26 mouse cellular contexts compared by ENCODE assay signal in genomic region chr4:59287103-59287502, GRCm38 (mm10).
DNase-seq lines count a peak whose midpoint lies in the region; ATAC-seq and TF ChIP-seq lines count a peak whose summit lies in the region.
"Had no signal": no experiment of that assay in that cellular context is flagged by ENCODE, and none has a peak within 500 bp of the region (broad histone marks: within the 10 kb centered on the region; RNA-seq: fewer than 3 reads in every experiment).

No protein-coding gene starts in this region.

- no peak for TF ChIP-seq POLR2A in spleen, adult 2 months (IDR thresholded peaks at IDR 0.05; ENCODE audit: low read depth, low read length)

- no peak for TF ChIP-seq CTCF in spleen, adult 2 months (IDR thresholded peaks at IDR 0.05; ENCODE audit: extremely low read depth, insufficient read depth, insufficient read length, insufficient replicate concordance)

- H3K4me2 ChIP-seq in hindbrain, embryonic 11.5 days (replicated peaks; ENCODE audit: low read depth, low read length), result no peak overlapping the region
- H3K4me2 ChIP-seq: heart, embryonic 15.5 days; hindbrain, embryonic 12.5 days; limb, embryonic 15.5 days; lung, embryonic 14.5 days; midbrain, embryonic 11.5 days; neural tube, embryonic 12.5 days had no signal

- peak overlapping the region; percentile 88 for H3K27ac ChIP-seq in spleen, adult 2 months (ENCODE audit: insufficient read depth, low read length)
- no peak overlapping the region for H3K27ac ChIP-seq in hindbrain, embryonic 11.5 days (ENCODE audit: low read depth, low read length)
- H3K27ac ChIP-seq: heart, embryonic 15.5 days; hindbrain, embryonic 12.5 days; hindbrain, postnatal 0 days; limb, embryonic 10.5 days; limb, embryonic 15.5 days; liver, embryonic 14.5 days; neural tube, embryonic 12.5 days had no signal

- no peak overlapping the region for H3K9ac ChIP-seq in hindbrain, embryonic 11.5 days (ENCODE audit: low read depth, low read length)
- H3K9ac ChIP-seq: heart, embryonic 15.5 days; hindbrain, embryonic 12.5 days; limb, embryonic 15.5 days; liver, embryonic 14.5 days; lung, embryonic 14.5 days; neural tube, embryonic 12.5 days had no signal

- DNase-seq in spleen, adult 2 months (ENCODE audit: low read depth in 1 of 2, low spot score in 2 of 2), result peak in 1 of 2 experiments; percentile 51
- no peak for DNase-seq in spleen, adult 12 weeks (ENCODE audit: low spot score)
- DNase-seq in splenic B cell, adult 2 months (ENCODE audit: low read depth, low spot score), result peak; percentile 75
- DNase-seq in hindbrain, embryonic 11.5 days (ENCODE audit: low spot score), result no peak
- no peak for DNase-seq in gastrocnemius, adult 18-20 months (ENCODE audit: low spot score)
- DNase-seq in kidney, adult 11 months, result no peak
- DNase-seq: adrenal gland, adult 2 months; cerebellum, adult 9-10 months; cerebellum, postnatal 36 days; layer of hippocampus, adult 9-11 months; thymus, postnatal 14 days had no signal

- H3K36me3 ChIP-seq in spleen, adult 2 months (ENCODE audit: control insufficient read depth, insufficient read depth, low read length), result no peaks in the 10 kb centered on the region
- peaks cover 2% of the 10 kb centered on the region; the same call in 1 of the 2 replicates for H3K36me3 ChIP-seq in splenic B cell, adult 2 months (ENCODE audit: control insufficient read depth, insufficient read depth, low read length, poor library complexity, severe bottlenecking)
- no peaks in the 10 kb centered on the region for H3K36me3 ChIP-seq in hindbrain, embryonic 11.5 days (ENCODE audit: control insufficient read depth, insufficient read depth, low read length)
- H3K36me3 ChIP-seq: heart, embryonic 15.5 days; hindbrain, embryonic 12.5 days; limb, embryonic 10.5 days; limb, embryonic 15.5 days; neural tube, embryonic 12.5 days had no signal

- no peak overlapping the region for H3K4me3 ChIP-seq in spleen, adult 2 months (ENCODE audit: extremely low read depth, insufficient read depth, insufficient read length)
- H3K4me3 ChIP-seq in hindbrain, embryonic 11.5 days (ENCODE audit: low read depth, low read length), result no peak overlapping the region
- H3K4me3 ChIP-seq: erythroblast, embryonic 14.5 days; heart, embryonic 15.5 days; hindbrain, embryonic 12.5 days; limb, embryonic 10.5 days; limb, embryonic 15.5 days; neural tube, embryonic 12.5 days had no signal

- ATAC-seq in CD4-positive, CD25-positive, alpha-beta regulatory T cell, adult 4 months, result peak; percentile 68
- ATAC-seq in common myeloid progenitor, adult 5-6 weeks (replicated peaks; ENCODE audit: low read depth, poor library complexity, severe bottlenecking), result peak; percentile 30; the same call in 1 of the 2 replicates
- no peak for ATAC-seq in hindbrain, embryonic 11.5 days (ENCODE audit: low FRiP score)
- ATAC-seq: forebrain, embryonic 16.5 days; hindbrain, postnatal 0 days; intestine, postnatal 0 days; midbrain, embryonic 16.5 days had no signal

- WGBS in spleen, adult 2 months, result 7% methylated on average over 2 of the region's 2 CpGs
- 72% methylated on average over 2 of the region's 2 CpGs for WGBS in hindbrain, embryonic 11.5 days

- peaks cover 26% of the 10 kb centered on the region for H3K4me1 ChIP-seq in spleen, adult 2 months (ENCODE audit: control insufficient read depth, insufficient read depth, insufficient read length)
- H3K4me1 ChIP-seq in hindbrain, embryonic 11.5 days (replicated peaks; ENCODE audit: control insufficient read depth, insufficient read depth, low read length), result no peaks in the 10 kb centered on the region
- H3K4me1 ChIP-seq: hindbrain, embryonic 12.5 days; limb, embryonic 10.5 days; neural tube, embryonic 12.5 days had no signal

- no peaks in the 10 kb centered on the region for H3K27me3 ChIP-seq in spleen, adult 2 months (ENCODE audit: control insufficient read depth, insufficient read depth, low read length)
- H3K27me3 ChIP-seq in splenic B cell, adult 2 months (ENCODE audit: control insufficient read depth, insufficient read depth, low read length, poor library complexity, severe bottlenecking), result no peaks in the 10 kb centered on the region
- no peaks in the 10 kb centered on the region for H3K27me3 ChIP-seq in hindbrain, embryonic 11.5 days (ENCODE audit: control insufficient read depth, insufficient read depth, low read length)
- H3K27me3 ChIP-seq: heart, embryonic 15.5 days; hindbrain, embryonic 12.5 days; limb, embryonic 15.5 days; neural tube, embryonic 12.5 days had no signal

- no peaks in the 10 kb centered on the region for H3K9me3 ChIP-seq in hindbrain, embryonic 11.5 days (ENCODE audit: control insufficient read depth, low read length)
- H3K9me3 ChIP-seq: heart, embryonic 15.5 days; hindbrain, embryonic 12.5 days; limb, embryonic 10.5 days; limb, embryonic 15.5 days; neural tube, embryonic 12.5 days had no signal
